Mouse (Mus musculus) kidney, adult 9 months (tissue): ENCODE results near the gene Edn2.

Experiments used
- DNase-seq: peaks from one replicate; pipeline ENCODE4 v3.0.0; 2022

Gene Edn2

GRCm38 (mm10) chr4:120158714-120159310 lies 2.2 kb upstream of the Edn2 start:
- DNase-seq, result no peak

GRCm38 (mm10) chr4:120162586-120162985 lies 1.6 kb downstream of the Edn2 start:
- no peak for DNase-seq

- DNase-seq, result no peak
Measured at GRCm38 (mm10) chr4:120163242-120163641, 2.2 kb downstream of the Edn2 start.

GRCm38 (mm10) chr4:120164316-120164715 lies 3.3 kb downstream of the Edn2 start:
- DNase-seq, result no peak

- DNase-seq, result no peak
Measured at GRCm38 (mm10) chr4:120167778-120168177, 6.8 kb downstream of the Edn2 start.

- no peak for DNase-seq
Measured at GRCm38 (mm10) chr4:120168346-120168745, 7.3 kb downstream of the Edn2 start.

- no peak for DNase-seq
Measured at GRCm38 (mm10) chr4:120170387-120170936, 9.5 kb downstream of the Edn2 start.

- no peak for DNase-seq
Measured at GRCm38 (mm10) chr4:120172050-120172684, 11.2 kb downstream of the Edn2 start.

- no peak for DNase-seq
Measured at GRCm38 (mm10) chr4:120179123-120179522, 18.1 kb downstream of the Edn2 start.

GRCm38 (mm10) chr4:120180535-120180934 lies 19.5 kb downstream of the Edn2 start:
- DNase-seq, result no peak

GRCm38 (mm10) chr4:120184374-120184991 lies 23.5 kb downstream of the Edn2 start:
- no peak for DNase-seq

- DNase-seq, result no peak
Measured at GRCm38 (mm10) chr4:120186441-120186840, 25.4 kb downstream of the Edn2 start.

GRCm38 (mm10) chr4:120186934-120187333 lies 25.9 kb downstream of the Edn2 start:
- DNase-seq, result no peak

GRCm38 (mm10) chr4:120188204-120188603 lies 27.2 kb downstream of the Edn2 start:
- DNase-seq, result no peak

GRCm38 (mm10) chr4:120188651-120189161 lies 27.7 kb downstream of the Edn2 start:
- no peak for DNase-seq

GRCm38 (mm10) chr4:120189941-120190340 lies 28.9 kb downstream of the Edn2 start:
- peak; percentile 6 for DNase-seq

GRCm38 (mm10) chr4:120191987-120192386 lies 31.0 kb downstream of the Edn2 start:
- DNase-seq, result no peak

GRCm38 (mm10) chr4:120194026-120194425 lies 33.0 kb downstream of the Edn2 start:
- no peak for DNase-seq

- no peak for DNase-seq
Measured at GRCm38 (mm10) chr4:120194965-120195364, 34.0 kb downstream of the Edn2 start.

- no peak for DNase-seq
Measured at GRCm38 (mm10) chr4:120199184-120199885, 38.3 kb downstream of the Edn2 start.

GRCm38 (mm10) chr4:120200551-120201266 lies 39.7 kb downstream of the Edn2 start:
- DNase-seq, result no peak

GRCm38 (mm10) chr4:120204357-120204942 lies 43.4 kb downstream of the Edn2 start:
- no peak for DNase-seq
